Mouse (Mus musculus) midbrain, embryonic 12.5 days (tissue): ENCODE measurements at regions not wholly inside any gene's neighbourhood (a gene's known extent, or its start where the extent isn't known, plus 50 kb on each side); places are given as distances from the start of the nearest gene placed in this dataset.
"Not testable (repeated sequence)": the region's sequence is repeated elsewhere in the genome, so short reads cannot be mapped to it uniquely, and the experiment has no call there.

Experiments
- ATAC-seq: fragments of 200-750 bp; cut with Nextera tagmentation; 2 replicates; pipeline ENCODE4 v1.8.0; 2017; ENCODE audit warnings: low read depth, moderate TSS enrichment, moderate library complexity; ENCODE audit not compliant: low FRiP score
- H3K27ac ChIP-seq: fragments of 300-500 bp; sonication (generic); replicated peaks from 2 replicates; pipeline ENCODE4 v1.5.1; 2016; ENCODE audit warnings: mild to moderate bottlenecking
- H3K27me3 ChIP-seq: fragments of 300-500 bp; sonication (generic); 2 replicates; pipeline ENCODE4 v1.6.1; 2016; ENCODE audit warnings: mild to moderate bottlenecking
- H3K36me3 ChIP-seq: fragments of 300-500 bp; sonication (generic); 2 replicates; pipeline ENCODE4 v1.6.1; 2016
- H3K4me1 ChIP-seq: fragments of 300-500 bp; sonication (generic); 2 replicates; pipeline ENCODE4 v1.6.1; 2016
- H3K4me2 ChIP-seq: fragments of 300-500 bp; sonication (generic); replicated peaks from 2 replicates; pipeline ENCODE4 v1.6.1; 2016; ENCODE audit warnings: mild to moderate bottlenecking, moderate library complexity
- H3K4me3 ChIP-seq: fragments of 300-500 bp; sonication (generic); 2 replicates; pipeline ENCODE4 v1.5.1; 2016; ENCODE audit warnings: mild to moderate bottlenecking
- H3K9ac ChIP-seq: fragments of 300-500 bp; sonication (generic); replicated peaks from 2 replicates; pipeline ENCODE4 v1.6.1; 2016; ENCODE audit warnings: mild to moderate bottlenecking, moderate library complexity
- H3K9me3 ChIP-seq: fragments of 300-500 bp; sonication (generic); 2 replicates; pipeline ENCODE4 v1.6.1; 2016; ENCODE audit warnings: mild to moderate bottlenecking
- WGBS: fragments of 180-500 bp; shearing (Covaris S2); methylation state at CpG from one replicate; pipeline ENCODE4 v1.1.7; 2016; 5-methylcytosine and 5-hydroxymethylcytosine counted together

DNA sequence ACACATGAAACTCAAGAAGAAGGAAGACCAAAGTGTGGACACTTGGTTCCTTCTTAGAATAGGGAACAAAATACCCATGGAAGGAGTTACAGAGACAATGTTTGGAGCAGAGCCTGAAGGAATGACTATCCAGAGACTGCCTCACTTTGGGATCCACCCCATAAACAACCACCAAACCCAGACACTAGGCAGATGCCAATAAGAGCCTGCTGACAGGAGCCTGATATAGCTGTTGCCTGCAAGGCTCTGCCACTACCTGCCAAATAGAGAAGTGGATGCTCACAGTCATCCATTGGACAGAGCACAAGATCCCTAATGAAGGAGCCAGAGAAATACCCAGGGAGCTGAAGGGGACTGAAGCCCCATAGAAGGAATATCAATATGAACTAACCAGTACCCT is 340.1 kb upstream of the Oprm1 start:
- not testable (repeated sequence) for H3K36me3 ChIP-seq, H3K9me3 ChIP-seq, H3K4me2 ChIP-seq, H3K9ac ChIP-seq, H3K27me3 ChIP-seq, ATAC-seq, H3K4me1 ChIP-seq, H3K27ac ChIP-seq, H3K4me3 ChIP-seq

DNA sequence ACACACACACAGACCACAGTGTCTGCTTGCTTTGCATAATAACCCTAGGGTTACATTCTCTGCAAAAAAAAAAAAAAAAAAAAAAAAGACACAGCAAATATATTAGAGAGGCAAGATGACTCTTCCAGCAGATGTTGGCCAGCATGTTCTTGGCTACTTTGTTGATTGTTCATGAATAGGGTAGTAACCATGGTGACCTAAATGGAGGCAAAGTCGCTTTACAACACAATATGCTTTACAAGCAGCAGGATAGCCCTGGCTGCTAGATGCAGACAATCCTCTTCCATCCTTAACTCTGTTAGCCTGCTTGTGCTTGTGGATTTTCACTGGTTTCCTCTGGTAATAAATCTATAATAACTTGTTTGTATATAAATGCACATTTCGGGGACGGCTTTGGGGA is 292.5 kb upstream of the Oprm1 start:
- H3K27ac ChIP-seq = no peak overlapping the region
- H3K4me1 ChIP-seq = no peaks in the 10 kb centered on the region
- no peaks in the 10 kb centered on the region for H3K27me3 ChIP-seq
- H3K36me3 ChIP-seq = no peaks in the 10 kb centered on the region
- no peak overlapping the region for H3K4me2 ChIP-seq
- ATAC-seq = peak; percentile 63; the same call in 1 of the 2 replicates
- no peak overlapping the region for H3K4me3 ChIP-seq
- WGBS = 57% methylated on average over 3 of the region's 3 CpGs
- no peaks in the 10 kb centered on the region for H3K9me3 ChIP-seq
- H3K9ac ChIP-seq = no peak overlapping the region

DNA sequence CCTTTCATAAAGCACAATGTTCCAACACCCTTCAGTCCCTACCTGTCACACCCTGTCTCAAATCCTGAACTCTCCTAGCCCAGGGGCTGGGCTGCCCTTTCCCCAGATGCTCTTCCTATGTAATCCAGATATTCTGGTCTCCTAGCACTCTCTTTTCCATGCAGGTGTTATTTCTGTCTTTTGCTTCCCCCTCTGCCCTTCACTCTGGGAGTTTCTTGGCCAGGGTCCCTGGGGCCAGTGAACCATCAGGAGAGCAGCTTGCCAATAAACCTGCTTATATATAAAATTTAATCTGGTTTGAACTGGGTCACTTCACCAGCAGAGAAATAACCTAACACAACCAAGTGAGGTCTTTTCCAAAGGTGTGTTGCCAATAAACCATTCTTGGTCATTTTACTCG is 278.0 kb upstream of the Oprm1 start:
- H3K36me3 ChIP-seq = no peaks in the 10 kb centered on the region
- ATAC-seq = no peak
- WGBS = 89% methylated on average over 1 of the region's 1 CpGs
- H3K9ac ChIP-seq = no peak overlapping the region
- H3K4me3 ChIP-seq = no peak overlapping the region
- no peaks in the 10 kb centered on the region for H3K9me3 ChIP-seq
- no peaks in the 10 kb centered on the region for H3K4me1 ChIP-seq
- no peak overlapping the region for H3K4me2 ChIP-seq
- H3K27ac ChIP-seq = no peak overlapping the region
- H3K27me3 ChIP-seq = no peaks in the 10 kb centered on the region

DNA sequence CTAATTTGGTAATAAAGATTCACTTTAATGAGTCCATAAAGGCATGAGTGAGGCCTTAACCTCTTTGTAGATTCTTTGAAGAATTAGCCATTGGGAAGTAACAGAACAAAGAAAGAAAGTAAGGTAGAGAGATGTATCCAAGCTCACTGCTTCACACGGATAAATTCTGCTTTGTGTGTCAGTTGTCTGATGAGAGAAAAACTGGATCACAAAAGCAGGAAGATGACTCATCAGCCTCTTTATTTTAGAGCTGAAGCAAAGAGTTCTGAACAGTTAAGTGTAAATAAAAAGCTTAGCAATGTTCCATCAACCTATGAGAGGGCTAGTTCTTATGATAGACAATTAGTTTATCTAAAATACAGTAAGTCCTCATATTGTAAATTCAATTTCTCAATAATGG is 269.7 kb upstream of the Oprm1 start:
- H3K36me3 ChIP-seq = no peaks in the 10 kb centered on the region
- no peaks in the 10 kb centered on the region for H3K9me3 ChIP-seq
- no peak overlapping the region for H3K27ac ChIP-seq
- 80% methylated on average over 1 of the region's 1 CpGs for WGBS
- H3K4me2 ChIP-seq = no peak overlapping the region
- ATAC-seq = no peak
- H3K27me3 ChIP-seq = no peaks in the 10 kb centered on the region
- H3K4me3 ChIP-seq = no peak overlapping the region
- no peaks in the 10 kb centered on the region for H3K4me1 ChIP-seq
- H3K9ac ChIP-seq = no peak overlapping the region

DNA sequence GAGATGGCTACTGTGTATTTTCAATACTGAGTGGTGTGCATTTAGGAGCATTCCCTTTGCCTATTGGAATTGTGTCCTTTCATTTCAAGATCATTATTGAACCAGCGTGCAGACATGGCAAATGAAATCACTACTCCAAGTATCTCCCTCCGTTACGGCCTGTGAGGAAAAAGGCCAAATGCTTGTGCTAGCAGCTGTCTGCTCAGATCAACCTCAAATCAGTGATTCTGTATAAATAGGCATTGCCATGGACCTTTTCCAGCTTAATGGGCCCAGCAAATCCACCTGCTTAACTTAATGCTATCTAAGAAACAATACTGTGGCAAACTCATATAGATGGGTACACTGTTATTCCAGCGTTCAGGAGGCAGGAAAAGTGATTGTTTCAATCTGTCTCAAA is 265.6 kb upstream of the Oprm1 start:
- ATAC-seq = no peak
- no peaks in the 10 kb centered on the region for H3K36me3 ChIP-seq
- H3K9ac ChIP-seq = no peak overlapping the region
- no peak overlapping the region for H3K27ac ChIP-seq
- no peak overlapping the region for H3K4me3 ChIP-seq
- H3K27me3 ChIP-seq = no peaks in the 10 kb centered on the region
- WGBS = 73% methylated on average over 4 of the region's 4 CpGs
- no peaks in the 10 kb centered on the region for H3K9me3 ChIP-seq
- no peak overlapping the region for H3K4me2 ChIP-seq
- no peaks in the 10 kb centered on the region for H3K4me1 ChIP-seq

DNA sequence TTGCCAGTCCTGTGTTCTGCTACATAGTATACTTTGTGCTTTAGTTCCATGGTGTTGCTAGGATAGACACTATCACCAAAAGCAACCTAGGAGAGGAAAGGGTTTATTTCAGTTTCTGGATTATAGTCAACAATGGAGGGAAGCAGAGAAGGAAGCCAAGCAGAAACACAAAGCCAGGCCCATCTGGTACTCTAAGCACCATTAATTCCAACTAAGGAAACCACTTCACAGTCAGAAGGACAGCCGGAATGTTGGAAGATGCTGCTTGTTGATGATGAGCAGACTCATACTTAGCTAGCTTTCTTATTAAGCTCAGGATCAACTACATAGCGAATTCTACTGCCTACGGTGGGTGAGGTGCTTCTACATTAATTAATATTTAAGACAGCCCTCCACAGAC is 263.2 kb upstream of the Oprm1 start:
- WGBS = 74% methylated on average over 3 of the region's 3 CpGs
- H3K27me3 ChIP-seq = no peaks in the 10 kb centered on the region
- H3K4me1 ChIP-seq = no peaks in the 10 kb centered on the region
- H3K4me3 ChIP-seq = no peak overlapping the region
- no peaks in the 10 kb centered on the region for H3K9me3 ChIP-seq
- no peak overlapping the region for H3K9ac ChIP-seq
- no peak overlapping the region for H3K4me2 ChIP-seq
- no peak for ATAC-seq
- no peaks in the 10 kb centered on the region for H3K36me3 ChIP-seq
- no peak overlapping the region for H3K27ac ChIP-seq

DNA sequence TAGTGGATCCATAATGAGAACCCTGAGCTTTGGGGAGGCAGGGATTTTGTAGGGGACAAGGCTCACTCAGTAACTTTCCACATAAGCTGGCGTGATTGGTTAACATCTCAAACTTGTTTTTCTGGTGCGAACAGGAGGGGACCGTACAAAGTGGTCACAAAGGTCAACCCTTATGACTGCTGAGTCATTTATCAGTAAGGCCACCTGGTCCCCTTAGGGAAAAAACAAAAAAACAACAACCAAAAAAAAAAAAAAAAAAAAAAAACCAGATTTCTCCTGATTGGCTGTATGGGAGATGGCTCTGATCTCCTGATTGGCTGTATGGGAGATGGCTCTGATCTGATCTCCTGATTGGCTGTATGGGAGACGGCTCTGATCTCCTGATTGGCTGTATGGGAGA is 244.0 kb upstream of the Oprm1 start:
- Histone ChIP-seq H3K9ac (no peak overlapping the region), H3K4me2 (no peak overlapping the region), H3K27ac (no peak overlapping the region), H3K27me3 (no peaks in the 10 kb centered on the region), H3K4me1 (no peaks in the 10 kb centered on the region), H3K36me3 (no peaks in the 10 kb centered on the region), H3K4me3 (no peak overlapping the region), H3K9me3 (no peaks in the 10 kb centered on the region)
- WGBS = 97% methylated on average over 4 of the region's 4 CpGs
- ATAC-seq = no peak

DNA sequence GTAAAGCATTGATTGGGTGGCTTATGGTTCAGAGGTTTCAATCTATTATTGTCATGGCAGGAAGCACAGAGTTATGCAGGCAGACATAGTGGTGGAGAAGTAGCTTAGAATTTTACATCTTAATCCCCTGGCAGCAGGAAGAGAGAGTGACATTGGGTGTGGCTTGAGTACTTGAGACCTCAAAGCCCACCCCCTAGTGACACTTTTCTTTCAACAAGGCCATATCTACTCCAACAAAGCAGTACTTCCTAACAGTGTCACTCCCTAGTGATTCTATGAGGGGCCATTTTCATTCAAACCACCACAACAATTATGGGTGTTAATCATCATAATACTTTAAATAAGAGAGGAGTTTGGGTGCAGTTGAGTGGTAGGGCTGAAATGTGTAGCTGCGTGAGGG is 195.8 kb upstream of the Oprm1 start:
- Histone ChIP-seq H3K9me3 (no peaks in the 10 kb centered on the region), H3K4me2 (no peak overlapping the region), H3K27me3 (no peaks in the 10 kb centered on the region), H3K36me3 (no peaks in the 10 kb centered on the region), H3K4me3 (no peak overlapping the region), H3K9ac (no peak overlapping the region), H3K4me1 (no peaks in the 10 kb centered on the region), H3K27ac (no peak overlapping the region)
- ATAC-seq = no peak
- 88% methylated on average over 1 of the region's 1 CpGs for WGBS

DNA sequence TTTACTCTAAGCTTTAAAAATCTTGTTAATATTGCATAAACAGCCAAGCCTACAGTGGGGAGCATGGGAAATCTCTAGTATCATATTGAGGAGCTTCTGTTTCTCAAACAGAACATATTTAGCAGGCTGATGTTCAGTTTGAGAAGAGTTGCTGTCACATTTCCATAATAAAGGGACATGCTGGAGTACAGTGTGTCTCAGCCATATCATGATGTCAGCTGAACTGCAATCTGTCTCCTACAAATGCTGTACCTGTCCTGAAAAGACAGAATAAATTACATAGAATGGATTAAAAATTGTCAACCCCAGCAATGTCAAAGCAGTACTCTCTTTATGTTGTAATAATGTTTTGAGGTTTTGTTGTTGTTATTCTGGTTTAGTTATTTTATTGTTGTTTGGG is 179.7 kb upstream of the Oprm1 start:
- no peak for ATAC-seq
- Histone ChIP-seq H3K9me3 (no peaks in the 10 kb centered on the region), H3K4me1 (no peaks in the 10 kb centered on the region), H3K27me3 (no peaks in the 10 kb centered on the region), H3K36me3 (no peaks in the 10 kb centered on the region), H3K27ac (no peak overlapping the region), H3K4me3 (no peak overlapping the region), H3K9ac (no peak overlapping the region), H3K4me2 (no peak overlapping the region)

DNA sequence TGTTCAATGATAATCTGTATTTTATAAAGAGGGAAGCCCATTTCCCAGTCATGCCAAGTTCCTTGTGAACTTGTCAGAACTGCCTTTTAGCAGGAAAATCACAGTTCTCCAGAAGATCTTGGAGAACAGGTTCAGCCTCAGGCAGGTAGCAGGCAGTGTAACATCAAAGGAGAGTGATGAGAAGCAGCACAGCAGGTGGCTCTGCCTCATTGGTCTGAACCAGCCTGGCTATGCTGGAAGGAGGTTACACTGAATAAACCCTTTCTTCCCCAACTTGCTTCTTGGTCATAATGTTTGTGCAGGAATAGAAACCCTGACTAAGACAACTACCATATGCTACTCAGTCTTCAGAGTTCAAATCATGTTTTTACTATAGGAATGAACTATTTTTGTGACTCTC is 172.5 kb upstream of the Oprm1 start:
- H3K27me3 ChIP-seq, H3K4me3 ChIP-seq, H3K9ac ChIP-seq, H3K4me1 ChIP-seq, H3K4me2 ChIP-seq, ATAC-seq, H3K9me3 ChIP-seq, H3K36me3 ChIP-seq, H3K27ac ChIP-seq: not testable (repeated sequence)

DNA sequence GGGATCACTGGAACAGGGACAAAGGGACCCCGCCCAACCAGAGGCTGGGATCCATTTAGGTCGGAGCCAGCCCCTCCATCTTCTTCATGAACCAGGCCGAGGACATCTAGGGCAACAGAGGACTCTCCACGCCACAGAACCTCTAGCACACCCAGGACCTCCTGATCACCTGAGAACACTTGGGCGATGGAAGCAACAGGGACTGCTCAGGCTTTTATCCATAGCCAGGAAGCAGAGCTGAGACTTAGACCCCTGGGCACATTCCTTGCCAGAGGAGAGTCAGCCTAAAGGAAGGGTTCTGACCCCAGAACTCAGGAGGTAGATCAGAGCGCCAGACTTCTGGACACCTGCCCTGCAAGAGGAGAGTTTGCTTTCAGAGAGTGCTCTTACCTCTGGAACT is 168.1 kb upstream of the Oprm1 start:
- H3K9me3 ChIP-seq = no peaks in the 10 kb centered on the region
- H3K27ac ChIP-seq = no peak overlapping the region
- H3K4me3 ChIP-seq = no peak overlapping the region
- no peaks in the 10 kb centered on the region for H3K4me1 ChIP-seq
- 88% methylated on average over 6 of the region's 6 CpGs for WGBS
- no peak overlapping the region for H3K9ac ChIP-seq
- no peaks in the 10 kb centered on the region for H3K36me3 ChIP-seq
- no peaks in the 10 kb centered on the region for H3K27me3 ChIP-seq
- ATAC-seq = no peak
- no peak overlapping the region for H3K4me2 ChIP-seq

DNA sequence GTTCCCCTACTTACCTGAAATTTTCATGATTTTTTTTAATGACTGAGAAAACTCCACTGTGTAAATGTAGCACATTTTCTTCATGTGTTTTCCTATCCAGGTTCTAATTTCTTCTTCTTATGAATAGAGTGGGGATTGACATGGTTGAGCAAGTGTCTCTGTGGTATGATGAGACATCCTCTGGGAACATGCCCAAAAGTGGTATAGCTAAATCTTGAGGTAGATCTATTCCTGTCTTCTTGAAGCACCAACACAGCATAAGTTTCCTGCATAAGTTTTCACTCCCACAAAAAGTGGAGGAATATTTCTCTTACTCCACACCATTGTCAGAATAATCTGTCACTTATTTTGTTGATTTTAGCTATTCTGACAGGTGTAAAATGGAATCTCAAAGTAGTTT is 161.1 kb upstream of the Oprm1 start:
- Histone ChIP-seq H3K4me3 (no peak overlapping the region), H3K9me3 (no peaks in the 10 kb centered on the region), H3K9ac (no peak overlapping the region), H3K27me3 (no peaks in the 10 kb centered on the region), H3K27ac (no peak overlapping the region), H3K4me2 (no peak overlapping the region), H3K36me3 (no peaks in the 10 kb centered on the region), H3K4me1 (no peaks in the 10 kb centered on the region)
- no peak for ATAC-seq

DNA sequence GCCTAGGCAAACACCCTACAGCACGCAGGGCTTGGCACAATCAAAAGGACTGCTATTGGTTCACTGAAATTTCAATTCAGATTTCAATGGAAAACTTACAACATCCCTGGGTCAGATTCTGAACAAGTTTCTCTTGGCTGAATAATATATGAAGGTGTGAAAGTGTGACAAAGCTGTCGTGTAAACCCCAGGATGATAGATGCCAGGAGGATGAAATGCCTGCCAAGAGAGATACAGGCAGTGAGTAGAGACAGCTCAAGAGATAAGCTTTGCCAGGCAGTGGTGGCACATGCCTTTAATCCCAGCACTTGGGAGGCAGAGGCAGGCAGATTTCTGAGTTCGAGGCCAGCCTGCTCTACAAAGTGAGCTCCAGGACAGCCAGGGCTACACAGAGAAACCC is 159.7 kb upstream of the Oprm1 start:
- ATAC-seq, H3K27me3 ChIP-seq, H3K27ac ChIP-seq, H3K4me2 ChIP-seq, H3K4me1 ChIP-seq, H3K36me3 ChIP-seq, H3K9ac ChIP-seq, H3K4me3 ChIP-seq, H3K9me3 ChIP-seq: not testable (repeated sequence)
- 78% methylated on average over 3 of the region's 3 CpGs for WGBS

DNA sequence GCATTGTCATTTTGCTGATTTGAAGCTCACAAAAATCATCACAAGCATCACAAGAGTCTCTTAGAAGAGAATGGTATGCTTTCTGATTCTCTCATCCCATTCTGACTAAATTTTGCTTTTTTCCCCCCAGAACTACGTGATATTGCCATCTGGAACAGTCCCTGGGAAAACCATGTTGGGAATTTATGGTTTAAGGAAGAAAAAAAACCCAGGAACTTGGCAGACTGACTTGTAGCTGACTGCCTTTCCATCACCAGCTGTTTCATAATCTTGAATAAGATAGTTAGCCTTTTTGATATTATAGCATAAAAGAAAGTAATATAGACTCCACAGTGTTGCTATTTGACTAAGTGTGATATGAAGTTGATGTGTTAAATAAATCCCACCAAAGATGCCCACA is 110.7 kb upstream of the Oprm1 start:
- H3K36me3 ChIP-seq = no peaks in the 10 kb centered on the region

More for the DNA sequence above, 110.7 kb upstream of the Oprm1 start:
- WGBS = 52% methylated on average over 1 of the region's 1 CpGs
- no peaks in the 10 kb centered on the region for H3K9me3 ChIP-seq
- H3K9ac ChIP-seq = no peak overlapping the region
- no peak overlapping the region for H3K4me2 ChIP-seq
- no peak overlapping the region for H3K4me3 ChIP-seq
- no peaks in the 10 kb centered on the region for H3K4me1 ChIP-seq
- no peak overlapping the region for H3K27ac ChIP-seq
- H3K27me3 ChIP-seq = no peaks in the 10 kb centered on the region
- no peak for ATAC-seq
